Mouse (Mus musculus) inflammation-experienced regulatory T-cells (primary cell): Measurements from ENCODE around the gene Gpr33. TPM values are rescaled to one million over a fixed set of nuclear protein-coding genes. Genes with fewer than 3 reads are reported as not detected.

ENCODE experiments used
- polyA plus RNA-seq, 2 experiments: library from polyadenylated mRNA; unstranded; fragments of 100-300 nt; shearing (Covaris generic); gene quantifications; one replicate each; pipeline ENCODE4 v1.2.1; 2017

Gene Gpr33
- polyA plus RNA-seq = not detected

GRCm38 (mm10) chr12:52027963-52028362 lies at the start of gene Gpr33:
Gene Gpr33 (minus strand): TSS chr12:52028063.

GRCm38 (mm10) chr12:52005877-52006632 lies 21.8 kb downstream of the Gpr33 start, which contains the start of gene Dtd2:
Gene Dtd2 (minus strand): TSS chr12:52006501.

Other genes with a start within 250 kb of the Gpr33 start
- 10 to 100 TPM; 66.4 to 69.0 TPM for gene Hectd1, start 198.5 kb downstream of the Gpr33 start, polyA plus RNA-seq
- gene Heatr5a, start 56.7 kb downstream of the Gpr33 start, polyA plus RNA-seq = 10 to 100 TPM in 1 of 2 experiments, 1 to 10 TPM in 1; 8.6 to 12.9 TPM
- 10 to 100 TPM in 1 of 2 experiments, 1 to 10 TPM in 1; 9.5 to 11.3 TPM for gene Dtd2, start 21.6 kb downstream of the Gpr33 start, polyA plus RNA-seq
- gene Nubpl, start 69.7 kb upstream of the Gpr33 start, polyA plus RNA-seq = 10 to 100 TPM in 1 of 2 experiments, 1 to 10 TPM in 1; 7.3 to 12.5 TPM